Mouse (Mus musculus): ENCODE measurements around the gene Uvrag.

The Uvrag gene

GRCm38 (mm10) chr7:98937079-98937813 is 203.7 kb downstream of the Uvrag start:
- no peak for DNase-seq (ENCODE audit: low read depth, low spot score)

- no peak for DNase-seq (ENCODE audit: low read depth, low spot score)
Observed at GRCm38 (mm10) chr7:98935757-98936156, 205.2 kb downstream of the Uvrag start.

GRCm38 (mm10) chr7:98935193-98935592 is 205.7 kb downstream of the Uvrag start:
- DNase-seq (ENCODE audit: low read depth, low spot score): no peak

- peak; percentile 62 for DNase-seq (ENCODE audit: low read depth, low spot score)
Observed at GRCm38 (mm10) chr7:98928336-98929025, 212.5 kb downstream of the Uvrag start.

- no peak for DNase-seq (ENCODE audit: low read depth, low spot score)
Observed at GRCm38 (mm10) chr7:98926906-98927528, 213.9 kb downstream of the Uvrag start.

- DNase-seq (ENCODE audit: low read depth, low spot score): no peak
Observed at GRCm38 (mm10) chr7:98924380-98924869, 216.5 kb downstream of the Uvrag start.

GRCm38 (mm10) chr7:98922984-98923383 is 218.0 kb downstream of the Uvrag start:
- no peak for DNase-seq (ENCODE audit: low read depth, low spot score)

GRCm38 (mm10) chr7:98917407-98917806 is 223.5 kb downstream of the Uvrag start:
- DNase-seq (ENCODE audit: low read depth, low spot score): no peak

- DNase-seq (ENCODE audit: low read depth, low spot score): no peak
Observed at GRCm38 (mm10) chr7:98916581-98916980, 224.4 kb downstream of the Uvrag start.

GRCm38 (mm10) chr7:98912953-98913360 is 228.0 kb downstream of the Uvrag start:
- no peak for DNase-seq (ENCODE audit: low read depth, low spot score)

GRCm38 (mm10) chr7:98911276-98911675 is 229.7 kb downstream of the Uvrag start:
- DNase-seq (ENCODE audit: low read depth, low spot score): no peak

GRCm38 (mm10) chr7:98910712-98911111 is 230.2 kb downstream of the Uvrag start:
- no peak for DNase-seq (ENCODE audit: low read depth, low spot score)

GRCm38 (mm10) chr7:98910164-98910563 is 230.8 kb downstream of the Uvrag start:
- DNase-seq (ENCODE audit: low read depth, low spot score): no peak

GRCm38 (mm10) chr7:98907476-98907875 is 233.5 kb downstream of the Uvrag start:
- no peak for DNase-seq (ENCODE audit: low read depth, low spot score)

GRCm38 (mm10) chr7:98904659-98905362 is 236.1 kb downstream of the Uvrag start:
- DNase-seq (ENCODE audit: low read depth, low spot score): peak; percentile 22

GRCm38 (mm10) chr7:98903884-98904283 is 237.1 kb downstream of the Uvrag start:
- peak; percentile 31 for DNase-seq (ENCODE audit: low read depth, low spot score)

- no peak for DNase-seq (ENCODE audit: low read depth, low spot score)
Observed at GRCm38 (mm10) chr7:98901120-98901519, 239.8 kb downstream of the Uvrag start.

GRCm38 (mm10) chr7:98899815-98900214 is 241.1 kb downstream of the Uvrag start:
- DNase-seq (ENCODE audit: low read depth, low spot score): no peak

GRCm38 (mm10) chr7:98897323-98897722 is 243.6 kb downstream of the Uvrag start:
- no peak for DNase-seq (ENCODE audit: low read depth, low spot score)

- DNase-seq (ENCODE audit: low read depth, low spot score): no peak
Observed at GRCm38 (mm10) chr7:98895501-98896095, 245.3 kb downstream of the Uvrag start.

- DNase-seq (ENCODE audit: low read depth, low spot score): no peak
Observed at GRCm38 (mm10) chr7:98894768-98895167, 246.2 kb downstream of the Uvrag start.
